Mouse (Mus musculus) left cerebral cortex, adult 8-10 months (tissue): ENCODE results near the gene Rsph1. TPM values are rescaled to one million over a fixed set of nuclear protein-coding genes. Genes with fewer than 3 reads are reported as not detected.

Source experiments
- DNase-seq, 2 experiments: peaks; one replicate each; pipeline ENCODE4 v3.0.0; 2022; ENCODE audit warnings: low spot score in 2 of 2
- total RNA-seq, 4 experiments: library from RNA; stranded (reverse); gene quantifications; 2 replicates each; pipeline ENCODE4 v1.2.4; 2022

Gene Rsph1
- 10 to 100 TPM; 14.0 to 23.9 (median 18.8) TPM for total RNA-seq

DNA sequence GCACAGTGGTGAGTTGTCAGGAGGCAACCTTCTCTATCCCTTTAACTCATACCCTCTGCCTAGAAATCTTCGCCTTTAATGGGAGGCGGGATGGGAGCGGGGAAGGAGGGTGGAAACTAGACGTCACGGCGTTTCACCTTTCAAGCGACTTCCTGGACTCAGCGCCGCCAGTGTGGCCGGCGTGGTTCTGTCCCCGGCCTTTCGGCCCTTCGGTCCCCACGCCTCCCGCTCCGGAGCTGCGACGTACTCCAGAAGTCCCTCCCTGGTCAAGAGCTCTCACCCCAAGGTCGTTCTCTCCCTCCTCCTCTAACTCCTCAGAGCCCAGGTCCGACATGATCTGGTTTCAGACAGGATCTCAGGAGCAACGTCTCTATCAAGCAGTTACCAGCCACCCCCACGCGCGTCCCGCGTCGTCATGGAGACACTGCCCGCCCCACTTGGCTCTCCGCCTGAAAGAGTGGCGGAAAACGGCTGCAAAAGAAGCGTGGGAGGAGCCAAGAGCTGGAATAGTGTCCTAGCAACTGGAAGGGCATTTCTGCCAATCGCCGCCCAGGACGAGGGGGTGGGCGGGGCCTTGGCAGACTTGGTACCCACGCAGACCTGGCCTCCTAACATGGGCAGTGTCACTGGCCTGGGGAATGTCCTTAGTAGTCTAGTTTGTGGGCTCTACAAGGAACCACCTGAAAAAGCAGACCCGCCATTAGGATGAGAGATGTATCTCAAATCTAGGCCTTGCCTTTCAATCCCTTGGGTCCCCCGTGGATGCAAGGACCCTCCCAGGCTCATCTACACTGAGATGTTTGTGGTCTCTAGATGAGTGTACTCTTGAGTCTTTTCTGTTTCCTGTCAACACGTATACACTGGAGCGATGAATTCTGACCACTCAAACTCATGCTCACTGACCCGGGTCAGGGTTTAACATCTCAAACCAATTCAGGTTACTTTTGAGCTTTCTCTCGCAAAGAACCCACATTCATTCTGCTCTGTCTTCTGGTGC, at the start of gene Rsph1:
Rsph1 (minus strand) TSS at position 462 of the 997 bp plus-strand sequence.
- DNase-seq: peak; percentile 100

DNA sequence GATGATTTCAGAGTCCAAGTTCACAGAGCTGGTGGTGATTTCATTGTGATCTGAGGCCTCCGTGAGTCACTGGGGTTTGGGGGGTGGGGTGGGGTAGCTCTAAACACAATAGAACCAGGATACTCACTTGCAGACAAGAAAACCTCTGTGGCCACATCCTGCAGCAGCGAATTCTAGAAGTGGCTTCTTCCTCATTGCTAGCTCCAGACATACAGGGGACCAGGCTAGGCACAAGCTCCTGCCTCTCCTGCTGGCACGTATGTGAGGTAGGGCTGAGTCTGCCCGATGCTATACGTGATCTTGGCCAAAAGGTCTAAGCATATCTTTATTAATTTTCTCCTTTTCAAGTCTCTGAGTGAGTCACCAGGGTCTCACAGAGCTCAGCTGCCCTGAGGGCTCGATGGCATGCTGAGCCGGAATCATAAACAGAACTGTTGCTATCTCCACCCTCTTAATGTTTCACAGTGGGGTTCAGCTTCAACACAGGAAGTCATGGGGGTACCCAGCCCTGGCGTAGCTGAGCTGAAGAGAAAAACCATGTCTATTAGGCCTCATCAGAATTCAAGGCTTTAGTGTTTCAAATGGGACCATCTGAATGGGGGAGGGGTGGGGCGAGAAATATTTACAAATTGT, 49.2 kb upstream of the Rsph1 start:
- no peak for DNase-seq

DNA sequence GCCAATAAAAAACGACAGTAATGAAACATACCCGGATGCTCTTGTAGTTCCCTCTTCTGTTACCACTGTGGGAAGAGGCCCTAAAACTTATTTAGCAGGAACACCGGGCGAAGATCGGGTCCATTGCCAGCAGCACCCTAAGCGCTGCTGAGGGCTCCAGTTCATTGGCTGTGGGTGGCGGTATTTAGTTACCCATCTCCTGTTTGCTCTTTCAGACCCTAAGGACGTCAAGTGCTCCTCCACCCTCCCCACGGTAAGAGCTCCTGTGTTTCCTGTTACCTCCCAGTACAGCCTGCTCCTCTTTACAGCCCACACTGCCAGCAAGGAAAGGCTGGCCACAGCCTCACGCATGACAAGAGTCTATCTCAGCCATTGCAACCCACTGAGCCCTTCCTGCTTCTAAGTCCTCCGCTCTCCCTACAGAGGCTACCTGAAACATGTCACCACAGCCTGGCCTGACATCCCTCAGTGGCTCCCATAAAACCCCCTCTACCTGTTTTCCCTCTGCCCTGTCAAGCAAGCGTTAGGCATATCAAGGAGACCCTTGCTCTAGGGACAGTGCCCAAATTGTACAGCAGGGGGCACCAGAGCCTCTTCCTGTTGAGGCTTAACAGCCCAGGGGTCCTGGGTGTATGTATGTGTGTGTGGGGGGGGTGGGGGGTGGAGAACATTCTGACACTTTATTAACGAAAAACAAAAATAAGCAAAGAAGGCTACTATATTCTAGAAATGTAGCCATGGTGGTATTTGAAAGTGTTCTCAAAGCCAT, 48.5 kb upstream of the Rsph1 start:
- DNase-seq: no peak

DNA sequence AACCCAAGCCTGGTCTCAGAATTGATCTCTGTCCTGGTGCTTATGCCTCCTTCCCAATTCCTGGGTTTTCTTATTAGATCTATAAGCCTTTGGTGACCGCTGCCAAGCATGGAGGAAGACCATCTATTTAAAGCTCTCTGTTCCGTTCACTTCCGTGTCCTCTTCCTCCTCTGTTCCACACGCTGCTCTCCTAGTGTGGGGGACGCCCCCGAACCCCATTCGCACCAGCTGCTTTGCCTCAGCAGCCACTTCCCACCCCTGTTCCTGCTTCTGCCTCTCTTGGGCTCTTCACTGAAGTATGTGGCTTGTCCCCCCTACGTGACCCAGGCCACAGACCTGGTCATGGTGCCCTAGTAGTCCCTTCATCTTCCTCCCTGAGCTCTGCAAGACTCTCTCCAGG, 47.0 kb upstream of the Rsph1 start:
- no peak for DNase-seq

DNA sequence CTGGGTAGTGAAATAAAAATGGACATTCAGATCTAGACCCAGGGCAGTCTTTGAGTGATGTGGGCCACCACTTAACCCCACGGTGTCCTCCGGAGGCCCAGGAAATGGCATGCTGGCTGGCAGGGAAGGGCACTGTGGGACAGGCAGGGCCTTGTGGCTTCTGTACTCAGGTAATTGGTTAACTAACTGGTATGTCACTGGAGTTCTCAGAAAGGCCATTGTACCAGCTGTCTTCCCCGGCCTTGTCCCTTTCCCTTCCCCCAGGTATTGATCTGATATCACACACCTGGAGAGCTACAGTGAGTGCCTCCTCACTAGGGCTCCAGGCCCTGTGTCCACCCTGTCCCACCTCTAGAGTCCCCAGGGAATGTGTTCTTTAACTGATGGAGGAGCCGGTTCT, 46.2 kb upstream of the Rsph1 start:
- no peak for DNase-seq

DNA sequence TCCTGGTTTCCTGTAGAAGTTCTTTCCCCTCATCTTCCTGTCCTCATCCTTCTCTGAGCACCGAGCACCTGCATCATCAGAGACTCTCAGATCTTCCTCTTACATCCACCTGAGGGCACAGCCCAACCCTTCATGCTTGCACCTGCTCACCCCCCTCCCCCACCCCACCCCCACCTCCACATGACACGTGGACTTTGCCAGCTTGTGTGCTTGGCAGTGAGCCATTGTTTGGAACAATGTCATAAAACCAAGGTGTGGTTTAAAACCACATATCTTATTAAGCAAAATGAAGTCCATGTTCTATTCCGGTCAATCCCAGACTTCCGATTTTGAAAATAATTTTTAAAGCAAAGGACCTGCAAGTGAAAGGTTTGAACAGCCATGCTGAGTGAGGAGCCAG, 45.3 kb upstream of the Rsph1 start:
- no peak for DNase-seq

DNA sequence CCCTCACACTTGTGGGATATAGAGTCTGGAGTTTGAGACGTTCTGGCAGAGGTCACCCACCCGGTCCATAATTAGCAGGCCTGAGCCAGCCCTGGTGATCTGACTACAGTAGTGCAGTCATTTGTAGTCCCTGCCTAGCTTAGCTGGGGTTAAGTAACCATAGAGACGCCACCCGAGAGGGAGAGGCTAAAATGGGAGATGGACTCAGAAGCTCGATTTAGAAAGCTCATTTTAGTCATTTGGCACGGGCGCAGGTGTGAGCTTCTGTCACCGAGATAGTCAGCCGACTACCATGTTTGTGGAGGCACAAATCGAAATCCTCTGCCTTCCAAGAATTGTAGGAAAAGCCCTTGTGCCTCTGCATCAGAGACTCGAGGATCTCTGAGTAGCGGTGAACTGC, 44.2 kb upstream of the Rsph1 start:
- peak; percentile 36 to 88 for DNase-seq

DNA sequence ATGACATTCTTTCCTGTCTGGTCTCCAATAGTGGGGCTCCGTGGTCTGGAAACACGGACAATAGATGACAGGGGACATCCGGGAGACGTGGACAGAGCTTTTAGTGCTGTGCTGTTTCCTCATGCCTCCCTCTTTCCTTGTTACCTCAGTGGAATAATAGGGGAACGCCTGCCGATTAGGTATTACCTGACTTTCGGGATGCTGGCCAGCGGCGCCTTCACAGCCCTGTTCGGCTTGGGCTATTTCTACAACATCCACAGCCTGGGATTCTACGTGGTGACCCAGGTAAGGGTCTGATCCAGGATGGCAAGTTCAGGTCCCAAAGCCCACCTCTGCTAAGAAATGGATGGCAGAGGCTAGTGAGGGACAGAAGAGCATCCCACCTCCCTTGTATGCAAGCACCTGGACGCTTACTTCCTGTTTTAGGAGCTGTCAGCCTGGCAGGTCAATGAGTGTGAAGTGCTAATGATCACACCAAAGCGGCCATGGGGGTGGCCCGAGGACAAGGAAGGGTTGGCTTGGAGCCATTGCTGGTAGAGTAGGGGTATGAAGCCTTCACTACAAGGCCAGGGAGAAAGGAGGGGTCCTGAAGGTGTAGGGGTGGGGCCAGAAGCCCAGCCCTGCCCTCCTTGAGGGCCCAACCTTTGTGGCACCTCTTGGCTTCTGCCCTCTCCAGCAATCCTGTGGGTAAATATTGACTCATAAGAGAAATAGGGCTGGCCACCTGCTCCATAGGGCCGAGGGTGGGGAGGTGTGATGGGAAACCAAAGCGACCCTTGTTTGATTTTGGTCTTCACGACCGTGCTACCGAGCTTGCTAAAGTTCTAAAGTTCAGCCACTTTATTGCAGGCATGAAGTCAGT, 42.0 kb upstream of the Rsph1 start:
- no peak for DNase-seq

DNA sequence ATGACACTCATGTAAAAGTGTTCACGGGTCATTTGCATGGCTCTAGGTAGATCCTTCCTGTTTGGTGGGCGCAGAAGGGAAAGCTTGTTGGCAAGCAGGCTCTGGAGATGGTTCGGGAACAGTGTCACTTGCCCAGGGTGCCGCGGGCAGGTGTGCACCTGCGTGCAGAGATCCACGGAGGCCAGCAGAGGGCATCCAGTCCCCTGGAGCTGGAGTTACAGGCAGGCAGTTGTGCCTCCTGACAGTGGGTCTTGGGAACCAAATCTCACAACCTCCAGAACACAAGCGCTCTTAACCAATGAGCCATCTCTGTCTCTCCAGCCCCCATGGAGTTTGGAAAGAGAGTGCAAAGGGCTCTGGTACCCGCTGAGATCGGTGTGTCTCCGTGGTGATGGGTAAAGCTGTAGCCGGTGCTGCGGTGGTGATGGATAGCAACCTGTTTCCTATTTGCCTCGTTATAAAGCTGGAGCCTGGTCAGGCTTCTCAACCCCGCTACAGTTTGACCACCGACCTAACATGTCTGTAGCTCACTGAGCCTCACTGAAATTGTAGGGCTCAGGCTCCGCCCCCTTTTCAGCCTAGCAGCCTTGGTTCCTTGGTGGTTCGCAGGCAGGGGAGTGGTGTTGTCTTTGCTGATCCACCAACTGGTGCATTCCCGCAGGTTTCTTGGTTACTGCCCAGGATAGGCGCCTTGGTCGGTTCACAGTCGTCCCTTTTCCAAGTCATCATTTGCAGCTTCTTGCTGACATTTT, 40.5 kb upstream of the Rsph1 start:
- DNase-seq: no peak

DNA sequence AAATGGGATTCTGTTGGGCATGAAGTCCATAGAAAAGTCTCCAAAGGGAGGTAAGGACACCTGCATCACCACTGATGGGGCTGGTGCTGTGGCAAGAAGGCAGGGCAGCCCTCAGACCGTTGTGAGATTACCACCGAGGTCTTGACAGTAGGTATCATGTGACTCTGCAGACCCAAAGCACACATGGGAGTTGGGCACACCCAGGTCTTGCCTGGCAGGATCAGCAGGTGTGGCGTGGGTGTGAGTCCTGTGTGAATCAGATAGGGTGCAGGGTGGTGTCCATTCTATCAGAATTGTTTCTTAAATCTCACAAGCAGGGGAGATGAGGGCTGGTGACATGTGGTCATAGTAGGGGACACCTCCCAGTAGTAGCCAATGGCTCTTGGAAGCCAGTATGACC, 39.8 kb upstream of the Rsph1 start:
- no peak for DNase-seq

DNA sequence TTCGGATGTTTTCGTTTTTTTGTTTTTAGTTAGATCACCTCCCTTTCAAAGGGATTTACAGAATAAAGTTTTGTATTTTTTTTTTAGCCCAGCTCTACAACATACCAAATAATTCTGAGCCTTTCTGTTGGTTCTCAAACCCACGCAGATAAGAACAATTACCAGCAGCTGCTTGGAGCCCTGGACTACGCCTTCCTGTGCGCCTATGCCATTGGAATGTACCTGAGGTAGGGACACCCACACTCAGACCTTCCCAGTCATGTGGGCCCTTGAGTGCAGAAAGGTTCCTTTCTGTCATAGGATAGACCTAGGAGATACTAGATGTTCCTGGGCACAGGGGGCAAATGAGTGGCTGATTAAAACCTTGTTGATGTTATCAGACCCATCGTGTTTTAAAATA, 38.8 kb upstream of the Rsph1 start:
- DNase-seq: no peak

DNA sequence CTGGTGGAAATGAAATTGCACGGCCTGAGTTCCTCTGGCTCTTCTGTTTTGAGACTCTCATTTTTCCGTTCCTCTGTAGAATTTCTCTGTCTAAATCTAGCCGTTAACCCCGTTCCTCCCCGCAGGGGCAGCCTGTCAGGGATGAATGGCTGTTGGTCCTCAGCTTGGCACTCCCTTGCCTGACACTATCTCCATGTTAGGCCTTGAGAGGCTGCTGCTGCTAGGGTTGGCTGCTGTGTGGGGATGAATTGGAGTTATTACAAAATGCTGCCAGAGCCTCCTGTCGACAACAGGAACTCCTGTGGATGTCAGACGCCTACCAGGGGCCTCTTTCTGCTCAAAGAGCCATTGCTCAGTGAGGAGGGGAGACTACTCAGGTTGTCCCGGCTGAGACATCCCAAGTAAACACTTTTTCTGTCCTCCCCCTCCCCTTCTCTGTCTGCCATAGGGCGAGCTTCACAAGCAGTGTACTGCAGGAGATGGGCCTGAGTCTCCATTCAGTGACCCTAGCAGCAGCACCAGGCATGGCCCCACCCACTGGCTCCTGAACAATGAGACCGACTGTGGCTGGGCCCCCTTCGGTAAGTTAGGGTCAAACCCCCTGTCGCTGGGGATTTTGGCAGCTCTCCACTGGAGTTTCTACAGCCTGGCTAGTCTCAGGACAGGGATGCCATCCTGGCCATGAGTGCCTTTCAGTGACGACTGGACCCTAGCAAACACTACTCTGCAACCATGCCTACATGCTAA, 38.0 kb upstream of the Rsph1 start:
- DNase-seq: no peak

DNA sequence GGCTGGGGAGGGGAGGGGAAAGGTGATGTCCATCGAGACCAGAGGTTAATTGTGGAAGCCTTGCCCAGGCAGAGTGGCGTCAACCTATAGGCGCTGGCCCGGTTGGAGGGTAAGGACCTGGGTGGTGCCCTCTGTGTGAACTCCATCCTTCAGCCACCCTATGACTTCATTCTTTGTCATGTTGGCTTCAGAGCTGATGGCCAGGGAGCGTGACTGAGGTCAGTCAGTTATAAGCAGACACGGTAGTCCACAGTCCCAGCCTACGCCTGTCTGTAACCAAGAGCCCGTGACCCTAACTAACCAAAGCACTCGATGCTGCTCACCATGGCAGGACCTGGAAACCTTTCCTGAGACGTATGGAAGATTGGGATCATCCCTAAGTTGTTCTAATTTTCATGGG, 35.5 kb upstream of the Rsph1 start:
- no peak for DNase-seq

DNA sequence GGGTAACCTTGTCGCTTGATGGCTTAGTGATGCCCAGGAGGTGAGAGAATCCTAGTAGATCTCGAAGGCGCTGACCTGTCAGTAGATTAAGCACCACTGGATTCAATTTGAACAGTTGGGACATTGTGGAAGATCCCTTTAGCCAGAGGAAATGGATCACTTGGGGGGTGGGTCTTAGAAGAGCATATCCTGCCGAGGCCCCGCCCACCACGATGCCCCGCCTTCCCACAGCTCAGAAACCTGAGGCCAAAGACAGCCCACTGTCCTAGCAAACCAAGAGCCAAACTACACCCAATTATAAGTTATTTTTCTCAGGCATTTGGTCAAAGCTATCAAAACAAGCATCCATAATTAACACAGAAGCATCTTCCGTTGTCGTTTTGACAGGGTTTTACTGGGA, 33.9 kb upstream of the Rsph1 start:
- no peak for DNase-seq

DNA sequence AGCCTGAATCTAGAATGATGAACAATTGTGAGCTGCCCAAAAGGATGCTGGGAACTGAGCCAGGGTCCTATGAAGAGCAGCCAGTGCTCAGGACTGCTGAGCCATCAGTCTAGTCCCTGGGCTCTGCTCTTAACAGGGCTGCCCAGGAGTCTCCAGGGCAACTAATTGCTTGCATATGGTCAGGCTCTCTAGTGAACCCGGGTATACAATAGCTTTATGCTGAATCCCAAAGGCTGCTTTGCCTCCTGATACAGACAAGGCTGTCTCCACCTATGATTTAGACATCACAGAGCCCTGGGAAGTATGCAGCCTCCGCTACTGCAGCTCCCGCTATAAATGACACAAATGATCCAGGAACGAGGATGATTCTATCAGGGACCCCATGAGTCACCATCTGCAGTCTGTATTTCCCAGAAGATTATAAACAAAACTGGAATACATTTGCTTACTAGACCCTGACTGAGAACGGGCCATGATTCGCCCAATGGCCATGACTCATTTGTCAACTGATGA, 32.2 kb upstream of the Rsph1 start:
- no peak for DNase-seq

DNA sequence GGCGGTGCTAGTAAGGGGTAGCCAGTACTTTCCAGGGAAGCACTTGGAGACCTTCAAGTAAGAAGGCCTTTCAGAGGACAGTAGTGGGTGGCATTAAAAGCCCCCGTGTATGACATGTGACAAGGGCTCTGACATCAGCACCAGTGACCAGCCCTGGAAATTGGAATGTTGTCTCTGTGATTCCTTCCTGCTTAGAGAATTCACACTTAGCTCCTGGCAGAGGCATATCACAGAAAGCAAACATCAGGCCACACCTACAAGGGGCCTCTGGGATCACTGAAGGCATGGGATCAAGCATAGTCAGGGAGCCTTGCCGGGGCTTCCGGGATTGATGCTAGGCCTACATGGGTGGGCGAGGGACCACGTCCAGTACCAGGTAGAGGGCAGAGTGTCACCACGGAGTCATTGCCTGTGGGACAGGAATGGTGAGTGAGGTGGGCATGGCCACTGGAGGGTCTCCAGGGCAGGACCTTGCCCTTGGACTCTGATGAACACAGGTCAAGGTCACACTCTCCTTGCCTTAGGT, 31.2 kb upstream of the Rsph1 start:
- DNase-seq: no peak

DNA sequence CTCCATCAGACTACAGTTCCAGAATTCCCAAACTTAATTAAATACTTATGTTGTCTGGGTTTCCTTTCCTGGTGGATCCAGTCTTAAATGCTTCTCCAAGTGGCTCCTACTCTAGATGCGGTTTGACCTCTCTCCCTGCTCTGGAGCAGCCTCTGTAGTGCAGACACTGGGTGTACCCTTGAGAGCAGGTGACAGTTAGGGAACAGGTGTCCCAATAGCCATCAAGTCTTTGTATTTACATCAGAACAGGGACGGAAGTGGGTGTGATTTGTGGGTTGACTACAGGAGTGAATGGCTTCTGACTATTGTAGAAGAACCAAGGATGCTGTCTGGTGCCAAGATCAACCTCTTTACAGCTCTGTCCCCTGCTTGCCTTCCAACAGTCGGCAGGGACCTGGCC, 30.6 kb upstream of the Rsph1 start:
- no peak for DNase-seq

DNA sequence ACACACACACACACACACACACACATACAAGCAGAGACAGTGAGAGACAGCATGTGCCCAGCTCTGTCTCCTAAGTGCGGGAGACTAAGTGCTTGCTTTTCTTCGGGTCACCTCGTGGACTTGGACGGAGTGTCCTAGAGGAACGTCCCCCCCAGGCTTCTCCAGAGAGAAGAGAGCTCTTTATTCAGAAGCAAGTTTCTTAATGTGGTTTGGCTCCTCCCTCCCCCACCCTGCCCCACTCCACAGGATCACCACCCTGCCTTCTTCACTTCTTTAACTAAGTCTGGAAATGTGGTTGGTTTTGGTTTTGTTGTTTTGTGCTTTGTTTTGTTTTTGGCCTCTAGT, 28.6 kb upstream of the Rsph1 start:
- no peak for DNase-seq
